Mouse (Mus musculus): ENCODE data around the gene Ripply3. TPM values are rescaled to one million over a fixed set of nuclear protein-coding genes. Genes with fewer than 3 reads are reported as not detected.

Ripply3 gene
- polyA plus RNA-seq, 1 experiment = not detected

- TF ChIP-seq POLR2A (IDR thresholded peaks at IDR 0.05; ENCODE audit: insufficient read depth, low read depth, low read length) (no peak), CTCF (IDR thresholded peaks at IDR 0.05; ENCODE audit: insufficient read depth, low read depth, low read length) (no peak)
- Histone ChIP-seq H3K4me3 (ENCODE audit: insufficient read depth, low read depth, low read length) (no peak overlapping the region), H3K27ac (ENCODE audit: insufficient read depth, low read depth, low read length) (no peak overlapping the region), H3K4me1 (ENCODE audit: control insufficient read depth, insufficient read depth, low read length) (peaks cover 23% of the 10 kb centered on the region)
- 91% methylated on average over 4 of the region's 4 CpGs for WGBS
Measured at GRCm38 (mm10) chr16:94301194-94301593, 27.0 kb upstream of the Ripply3 start.

- TF ChIP-seq CTCF (IDR thresholded peaks at IDR 0.05; ENCODE audit: insufficient read depth, low read depth, low read length) (no peak), POLR2A (IDR thresholded peaks at IDR 0.05; ENCODE audit: insufficient read depth, low read depth, low read length) (no peak)
- Histone ChIP-seq H3K4me1 (ENCODE audit: control insufficient read depth, insufficient read depth, low read length) (peaks cover 23% of the 10 kb centered on the region), H3K4me3 (ENCODE audit: insufficient read depth, low read depth, low read length) (no peak overlapping the region), H3K27ac (ENCODE audit: insufficient read depth, low read depth, low read length) (no peak overlapping the region)
- WGBS = 78% methylated on average over 5 of the region's 5 CpGs
Measured at GRCm38 (mm10) chr16:94301696-94302095, 26.5 kb upstream of the Ripply3 start.

DNA sequence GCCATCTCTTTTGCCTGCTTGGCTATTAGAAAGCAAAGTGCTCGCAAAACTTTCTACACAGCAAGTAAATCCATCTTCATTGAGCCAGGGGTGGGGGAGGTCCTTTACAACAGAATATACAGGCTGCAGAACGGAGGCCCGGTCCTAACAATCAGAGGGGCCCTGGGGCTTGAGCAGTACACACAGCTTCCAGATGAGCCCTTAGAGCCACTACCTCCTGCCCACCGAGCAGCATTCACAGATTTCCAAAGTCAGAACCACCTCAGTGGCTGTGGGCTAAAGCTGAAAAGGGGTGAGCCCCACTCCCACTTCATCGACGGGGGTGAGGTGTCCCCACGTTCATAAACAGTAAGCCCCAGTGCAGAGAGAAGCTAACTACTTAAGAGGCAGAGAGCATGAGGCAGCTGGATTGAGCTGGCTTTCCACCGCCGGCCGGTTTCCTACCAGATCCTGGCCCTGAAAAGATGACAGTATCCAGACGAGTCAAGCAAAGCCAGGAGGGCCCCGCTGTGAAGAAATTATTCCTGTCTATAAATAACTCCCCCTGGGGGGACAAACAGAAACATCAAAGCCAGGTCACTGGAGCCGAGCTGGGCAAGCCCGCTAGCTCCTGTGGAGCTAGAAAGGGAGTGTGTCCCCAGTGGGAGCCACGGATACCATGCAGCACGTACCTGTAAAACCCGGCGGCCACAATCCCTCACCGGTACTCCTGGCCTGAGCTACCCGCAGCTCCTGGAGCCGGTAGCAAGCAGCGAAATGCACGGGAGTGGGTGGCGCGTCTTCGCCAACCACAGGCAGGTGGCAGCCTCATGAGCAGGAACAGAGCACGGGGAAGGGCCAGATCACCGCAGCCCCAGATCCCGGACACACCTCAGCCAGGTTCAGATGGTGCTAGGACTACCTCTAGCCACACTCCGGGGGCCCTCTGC lies 25.7 kb upstream of the Ripply3 start:
- peaks cover 23% of the 10 kb centered on the region for H3K4me1 ChIP-seq (ENCODE audit: control insufficient read depth, insufficient read depth, low read length)
- H3K4me3 ChIP-seq (ENCODE audit: insufficient read depth, low read depth, low read length) = peak overlapping the region; percentile 48
- TF ChIP-seq CTCF (IDR thresholded peaks at IDR 0.05; ENCODE audit: insufficient read depth, low read depth, low read length) (no peak), POLR2A (IDR thresholded peaks at IDR 0.05; ENCODE audit: insufficient read depth, low read depth, low read length) (0 out of 2 replicates have a peak, but pooled peaks have one; percentile 15)
- peak overlapping the region; percentile 79 for H3K27ac ChIP-seq (ENCODE audit: insufficient read depth, low read depth, low read length)
- 7% methylated on average over 30 of the region's 30 CpGs for WGBS

- Histone ChIP-seq H3K4me1 (ENCODE audit: control insufficient read depth, insufficient read depth, low read length) (peaks cover 25% of the 10 kb centered on the region), H3K4me3 (ENCODE audit: insufficient read depth, low read depth, low read length) (peak overlapping the region; percentile 48), H3K27ac (ENCODE audit: insufficient read depth, low read depth, low read length) (peak overlapping the region; percentile 70)
- TF ChIP-seq CTCF (IDR thresholded peaks at IDR 0.05; ENCODE audit: insufficient read depth, low read depth, low read length) = no peak
- TF ChIP-seq POLR2A (IDR thresholded peaks at IDR 0.05; ENCODE audit: insufficient read depth, low read depth, low read length) = no peak
- WGBS = 26% methylated on average over 6 of the region's 6 CpGs
Measured at GRCm38 (mm10) chr16:94303203-94303535, 25.1 kb upstream of the Ripply3 start.

DNA sequence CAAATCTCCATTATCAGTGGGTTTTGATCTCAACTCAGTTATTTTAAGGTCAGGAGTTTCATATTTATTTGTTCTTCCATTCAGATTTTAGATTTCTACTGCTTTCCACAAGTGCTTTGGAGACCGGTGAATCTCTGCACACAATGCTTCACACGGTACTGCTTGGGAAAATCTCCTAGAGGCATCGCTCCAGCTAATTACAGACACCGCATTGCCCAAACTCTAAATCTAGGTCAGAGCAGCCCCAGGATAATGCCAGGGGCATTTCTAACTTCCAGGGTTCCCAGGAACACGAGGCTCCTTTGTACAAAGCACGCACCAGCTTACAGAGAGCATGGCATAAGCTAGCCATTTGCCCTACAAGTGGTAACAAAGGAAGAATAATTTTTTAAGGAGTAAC lies 20.7 kb upstream of the Ripply3 start:
- TF ChIP-seq POLR2A (IDR thresholded peaks at IDR 0.05; ENCODE audit: insufficient read depth, low read depth, low read length) (no peak), CTCF (IDR thresholded peaks at IDR 0.05; ENCODE audit: insufficient read depth, low read depth, low read length) (no peak)
- WGBS = 4% methylated on average over 6 of the region's 6 CpGs
- Histone ChIP-seq H3K4me1 (ENCODE audit: control insufficient read depth, insufficient read depth, low read length) (peaks cover 24% of the 10 kb centered on the region), H3K4me3 (ENCODE audit: insufficient read depth, low read depth, low read length) (no peak overlapping the region), H3K27ac (ENCODE audit: insufficient read depth, low read depth, low read length) (peak overlapping the region; percentile 49; the same call in 1 of the 2 replicates)

DNA sequence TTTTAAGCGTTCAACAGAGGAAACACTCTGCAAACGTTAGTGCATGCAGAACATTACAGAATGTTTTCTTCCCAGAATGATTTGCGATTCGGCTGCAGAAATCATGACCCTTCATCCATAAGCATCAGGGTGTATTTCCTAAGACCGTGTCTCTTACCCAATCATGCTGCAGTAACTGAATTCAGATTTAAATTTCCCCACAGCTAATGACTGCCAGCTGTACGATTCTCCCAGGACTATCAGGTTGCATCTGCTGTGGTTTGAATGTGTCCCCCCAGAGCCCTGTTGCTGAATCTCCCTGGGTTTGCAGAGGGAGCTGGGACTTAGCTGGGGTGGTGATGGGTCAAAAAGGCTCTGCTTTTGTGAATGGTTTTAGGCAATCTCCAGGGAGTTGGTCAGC lies 20.3 kb upstream of the Ripply3 start:
- Histone ChIP-seq H3K27ac (ENCODE audit: insufficient read depth, low read depth, low read length) (peak overlapping the region; percentile 49; the same call in 1 of the 2 replicates), H3K4me1 (ENCODE audit: control insufficient read depth, insufficient read depth, low read length) (peaks cover 20% of the 10 kb centered on the region), H3K4me3 (ENCODE audit: insufficient read depth, low read depth, low read length) (no peak overlapping the region)
- 19% methylated on average over 6 of the region's 6 CpGs for WGBS
- TF ChIP-seq POLR2A (IDR thresholded peaks at IDR 0.05; ENCODE audit: insufficient read depth, low read depth, low read length) (no peak), CTCF (IDR thresholded peaks at IDR 0.05; ENCODE audit: insufficient read depth, low read depth, low read length) (no peak)

DNA sequence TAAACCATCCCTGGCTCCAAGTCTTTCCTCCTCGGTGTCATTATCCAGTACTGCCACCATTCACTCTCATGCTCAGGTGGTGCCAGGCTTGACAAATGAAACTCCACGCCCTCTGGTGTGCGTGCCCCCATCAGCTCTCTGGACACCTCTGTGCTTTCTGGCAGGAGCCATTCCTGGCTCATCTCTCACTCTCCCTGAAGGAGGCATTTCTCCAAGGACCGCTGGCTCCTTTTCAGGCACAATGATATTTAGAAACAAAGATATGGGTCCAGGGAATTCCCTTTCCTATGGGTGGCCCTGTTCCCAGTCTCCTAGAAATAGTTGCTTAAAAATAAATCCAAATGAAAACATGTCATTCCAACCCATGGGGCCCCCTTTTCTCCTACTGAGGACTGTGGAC lies 19.2 kb upstream of the Ripply3 start:
- 76% methylated on average over 4 of the region's 4 CpGs for WGBS

DNA sequence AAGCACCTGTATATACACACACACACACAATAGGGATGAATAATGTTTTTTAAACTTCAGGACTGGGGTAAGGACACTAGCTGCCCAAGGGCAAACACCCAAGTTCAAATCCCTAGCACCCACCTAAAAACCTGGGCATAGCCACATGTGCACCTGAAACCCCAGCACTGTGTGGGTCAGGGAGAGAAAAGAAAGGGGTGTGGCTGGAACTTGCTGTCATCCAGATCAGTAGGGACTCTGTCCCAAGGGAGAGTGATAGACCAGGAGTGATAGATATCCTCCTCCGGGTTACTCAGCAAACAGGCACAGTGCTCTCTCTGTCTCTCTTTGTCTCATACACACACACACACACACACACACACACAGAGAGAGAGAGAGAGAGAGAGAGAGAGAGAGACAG lies 16.8 kb upstream of the Ripply3 start:
- WGBS = 21% methylated on average over 1 of the region's 1 CpGs
- TF ChIP-seq CTCF (IDR thresholded peaks at IDR 0.05; ENCODE audit: insufficient read depth, low read depth, low read length) (no peak), POLR2A (IDR thresholded peaks at IDR 0.05; ENCODE audit: insufficient read depth, low read depth, low read length) (no peak)
- no peak overlapping the region for H3K4me3 ChIP-seq (ENCODE audit: insufficient read depth, low read depth, low read length)
- peak overlapping the region; percentile 81 for H3K27ac ChIP-seq (ENCODE audit: insufficient read depth, low read depth, low read length)
- H3K4me1 ChIP-seq (ENCODE audit: control insufficient read depth, insufficient read depth, low read length) = peaks cover 15% of the 10 kb centered on the region

More for the DNA sequence above, 19.2 kb upstream of the Ripply3 start:
- no peak overlapping the region for H3K4me3 ChIP-seq (ENCODE audit: insufficient read depth, low read depth, low read length)
- peaks cover 13% of the 10 kb centered on the region for H3K4me1 ChIP-seq (ENCODE audit: control insufficient read depth, insufficient read depth, low read length)
- no peak for TF ChIP-seq CTCF (IDR thresholded peaks at IDR 0.05; ENCODE audit: insufficient read depth, low read depth, low read length)
- no peak for TF ChIP-seq POLR2A (IDR thresholded peaks at IDR 0.05; ENCODE audit: insufficient read depth, low read depth, low read length)
- no peak overlapping the region for H3K27ac ChIP-seq (ENCODE audit: insufficient read depth, low read depth, low read length)

DNA sequence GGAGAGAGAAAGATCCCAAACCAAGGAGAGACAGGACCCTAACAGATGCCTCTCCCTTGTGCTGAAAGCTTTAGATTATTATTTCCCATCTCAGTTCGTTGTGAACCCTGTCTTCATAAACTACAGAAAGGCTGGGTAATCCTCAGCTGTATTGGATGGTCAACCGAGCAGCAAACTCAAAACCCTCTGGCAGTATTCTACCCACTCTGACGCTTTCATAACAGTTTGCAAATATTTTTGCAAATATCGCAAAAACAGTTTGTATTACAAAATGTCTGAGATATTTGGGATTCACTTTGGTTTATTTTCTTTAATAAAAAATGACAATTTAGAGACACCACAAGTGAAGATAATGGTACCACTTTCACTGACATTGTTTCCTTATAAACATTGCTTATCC lies 16.3 kb upstream of the Ripply3 start:
- no peak overlapping the region for H3K4me3 ChIP-seq (ENCODE audit: insufficient read depth, low read depth, low read length)
- peaks cover 15% of the 10 kb centered on the region for H3K4me1 ChIP-seq (ENCODE audit: control insufficient read depth, insufficient read depth, low read length)
- TF ChIP-seq CTCF (IDR thresholded peaks at IDR 0.05; ENCODE audit: insufficient read depth, low read depth, low read length) (no peak), POLR2A (IDR thresholded peaks at IDR 0.05; ENCODE audit: insufficient read depth, low read depth, low read length) (no peak)
- 32% methylated on average over 4 of the region's 4 CpGs for WGBS
- H3K27ac ChIP-seq (ENCODE audit: insufficient read depth, low read depth, low read length) = peak overlapping the region; percentile 81
